Mouse (Mus musculus) layer of hippocampus, postnatal 36 days (tissue): ENCODE results near the gene Cacna1d. TPM values are rescaled to one million over a fixed set of nuclear protein-coding genes. Genes with fewer than 3 reads are reported as not detected.

Experiments used
- DNase-seq, 2 experiments: peaks; one replicate each; pipeline ENCODE4 v3.0.0; 2022
- total RNA-seq, 2 experiments: library from RNA; stranded (reverse); gene quantifications; 2 replicates each; pipeline ENCODE4 v1.2.3; 2021

The Cacna1d gene
- total RNA-seq, 2 experiments from 2014 or later, result 41.8 to 60.0 TPM

DNA sequence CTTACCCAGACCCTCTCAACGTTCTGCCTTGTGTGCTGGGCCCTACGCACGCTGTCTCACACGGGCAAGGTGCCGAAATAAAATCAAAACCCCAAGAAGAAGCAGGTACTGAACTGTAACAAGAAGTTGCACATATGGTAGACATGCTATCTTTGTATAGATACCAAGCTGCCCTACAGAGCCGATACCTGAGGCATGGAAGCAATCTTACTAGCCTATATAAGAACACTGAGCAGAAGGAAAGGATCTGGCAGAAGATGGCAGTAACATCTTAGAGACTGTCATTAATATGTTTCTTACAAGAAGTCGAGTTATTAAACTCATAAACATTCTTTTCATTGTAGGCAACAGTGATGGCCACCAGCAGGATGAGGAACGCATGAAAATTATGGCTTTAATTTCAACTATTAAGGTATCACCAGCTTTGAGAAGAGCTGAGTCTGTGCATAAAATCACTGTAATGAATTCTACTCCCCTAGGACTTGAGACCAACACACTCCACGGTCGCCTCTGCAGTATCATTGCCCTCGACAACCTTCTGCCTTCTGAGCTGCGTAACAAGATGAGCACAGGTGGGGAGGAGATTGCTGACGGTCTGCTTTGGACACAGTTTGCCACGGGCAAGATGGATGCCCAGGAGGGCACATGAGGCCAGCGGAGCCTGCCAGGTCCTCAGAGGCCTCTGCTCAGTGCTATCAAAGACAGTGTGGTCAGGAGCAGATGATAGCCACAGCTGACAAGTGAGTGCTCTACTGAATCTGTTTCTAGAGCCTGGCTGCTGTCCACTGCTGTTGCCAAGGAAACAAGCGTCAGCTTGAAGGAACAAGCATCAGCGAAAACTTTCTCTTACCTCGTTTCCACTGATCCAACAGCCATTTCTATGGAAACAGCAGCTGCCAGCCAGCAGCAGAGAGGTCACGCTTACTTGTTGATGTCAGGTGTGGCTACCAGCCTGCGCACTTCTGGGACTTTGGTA is 327.2 kb downstream of the Cacna1d start:
- DNase-seq, result peak; percentile 51 to 67

DNA sequence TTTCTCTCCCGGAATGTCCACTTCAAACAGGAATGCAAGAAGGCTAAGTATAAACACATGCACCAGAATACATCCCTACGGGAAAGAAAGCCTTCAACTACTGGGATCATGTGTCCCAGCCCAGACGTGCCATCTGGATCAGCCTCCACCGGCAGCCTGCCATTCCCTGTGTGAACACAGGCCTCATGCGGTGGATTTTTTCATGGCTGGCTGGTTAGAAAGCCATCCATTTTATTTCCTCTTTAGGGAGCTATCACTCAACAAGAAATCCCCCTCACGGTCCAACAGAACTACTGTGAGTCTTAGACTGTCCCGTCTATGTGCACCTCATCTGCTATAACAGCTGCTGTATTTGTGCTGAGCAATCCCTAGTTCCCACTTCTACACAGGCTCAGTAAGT is 343.5 kb downstream of the Cacna1d start:
- peak; percentile 65 to 66 for DNase-seq

GRCm38 (mm10) chr14:30138379-30138964 is 352.8 kb downstream of the Cacna1d start:
- no peak for DNase-seq

DNA sequence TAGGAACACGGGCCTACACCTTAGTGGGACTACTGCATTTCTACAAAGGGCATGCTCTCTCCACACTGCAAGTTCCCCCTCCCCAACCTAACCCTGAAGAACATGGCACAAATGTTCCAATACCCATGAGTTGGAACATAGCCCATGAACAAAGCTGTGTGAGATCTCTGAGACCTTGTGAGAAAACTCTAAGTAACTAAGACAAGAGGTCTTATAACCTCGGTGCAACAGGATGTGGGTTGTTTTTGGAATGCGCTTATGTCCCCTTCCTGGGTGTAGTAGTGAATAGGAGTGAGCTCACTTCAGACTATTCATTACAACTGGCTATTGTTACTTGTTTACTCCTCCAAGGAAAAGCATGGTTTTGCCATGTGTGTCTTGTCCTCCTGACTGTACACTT is 353.3 kb downstream of the Cacna1d start:
- no peak for DNase-seq

DNA sequence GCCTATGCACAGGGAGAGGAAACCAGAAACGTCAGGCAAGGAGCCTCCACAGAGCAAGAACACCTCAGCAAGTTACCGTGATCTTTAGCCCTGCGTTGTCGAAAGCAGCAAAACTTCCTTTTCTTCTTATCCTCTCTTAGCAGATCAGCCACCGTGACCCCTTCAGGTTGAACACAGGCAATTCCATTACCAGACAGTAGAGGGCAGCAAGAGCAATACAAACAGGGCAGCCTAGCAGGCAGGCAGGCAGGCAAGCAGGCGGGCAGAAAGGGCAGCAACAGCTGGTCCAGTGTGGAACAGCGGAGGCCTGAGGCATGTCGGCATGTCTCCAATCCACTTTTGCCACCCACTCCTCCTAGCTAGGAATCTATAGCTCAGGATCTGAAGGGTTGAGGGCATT is 354.3 kb downstream of the Cacna1d start:
- DNase-seq, result peak; percentile 75 to 82

GRCm38 (mm10) chr14:30135351-30135750 is 355.9 kb downstream of the Cacna1d start:
- no peak for DNase-seq

- DNase-seq, result no peak
Observed at GRCm38 (mm10) chr14:30133684-30134083, 357.6 kb downstream of the Cacna1d start.

GRCm38 (mm10) chr14:30131256-30131655 is 360.0 kb downstream of the Cacna1d start:
- no peak for DNase-seq

GRCm38 (mm10) chr14:30130092-30130491 is 361.2 kb downstream of the Cacna1d start:
- DNase-seq, result no peak

DNA sequence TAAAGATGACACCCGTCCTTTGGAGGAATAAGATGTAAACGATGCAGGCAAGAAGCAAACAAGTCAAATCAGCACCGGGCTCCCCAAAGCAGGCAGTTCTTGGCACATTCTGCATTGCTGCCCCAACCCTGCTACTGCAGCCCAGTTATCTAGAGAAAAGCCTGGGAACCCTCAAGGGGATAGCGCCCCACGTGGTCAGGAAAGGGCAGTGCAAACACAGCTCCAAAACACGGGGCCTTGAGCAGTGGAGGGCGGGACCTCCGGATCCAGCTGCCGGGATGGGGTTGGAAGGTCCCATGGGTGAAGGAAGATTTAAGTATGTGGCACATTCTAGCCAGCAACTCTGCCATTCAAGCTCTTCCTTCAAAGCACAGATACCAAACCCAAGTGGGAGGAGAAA is 361.9 kb downstream of the Cacna1d start:
- peak in 1 of 2 experiments; percentile 18 for DNase-seq

- peak in 1 of 2 experiments; percentile 11 for DNase-seq
Observed at GRCm38 (mm10) chr14:30124951-30125690, 366.1 kb downstream of the Cacna1d start.

- no peak for DNase-seq
Observed at GRCm38 (mm10) chr14:30120023-30120422, 371.2 kb downstream of the Cacna1d start.

GRCm38 (mm10) chr14:30113392-30114108 is 377.7 kb downstream of the Cacna1d start:
- no peak for DNase-seq

DNA sequence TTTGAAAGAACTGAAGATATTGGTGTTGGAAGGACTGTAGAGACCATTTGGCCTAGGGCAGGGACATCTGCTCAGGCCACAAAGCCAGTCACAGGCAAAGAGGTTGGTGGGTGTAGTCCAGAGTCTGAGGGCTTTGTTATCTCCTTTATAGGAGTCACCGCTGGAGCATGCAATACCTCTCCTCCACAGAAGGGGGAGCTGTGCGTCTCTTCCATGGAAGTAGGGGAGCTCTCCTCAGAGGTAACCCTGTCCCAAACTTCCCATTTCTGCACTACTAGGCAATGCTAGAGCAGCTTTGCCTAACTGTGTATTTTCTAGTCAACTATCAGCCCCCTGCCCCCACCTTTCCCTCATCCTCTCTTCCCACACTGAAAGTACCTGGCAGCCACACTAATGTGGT is 382.2 kb downstream of the Cacna1d start:
- DNase-seq, result no peak

DNA sequence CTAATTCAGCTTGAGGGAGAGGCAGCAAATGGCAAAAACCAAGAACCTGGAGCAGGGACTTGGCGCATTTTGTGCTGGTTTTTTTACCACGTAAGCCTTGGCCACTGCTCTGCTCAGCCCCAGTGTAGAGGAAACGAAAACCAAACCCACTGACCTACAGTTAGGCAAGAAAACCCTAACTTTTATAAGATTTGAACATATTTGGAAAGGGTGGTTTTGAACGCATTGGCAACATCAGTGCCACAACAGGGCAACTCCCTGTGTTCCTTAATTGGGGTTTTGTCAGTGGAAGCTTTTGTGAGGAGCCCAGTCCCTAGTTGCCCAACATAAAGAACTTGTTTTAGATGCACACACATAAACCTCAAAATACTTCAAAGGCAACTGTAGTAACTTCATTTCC is 384.7 kb downstream of the Cacna1d start:
- DNase-seq, result no peak

DNA sequence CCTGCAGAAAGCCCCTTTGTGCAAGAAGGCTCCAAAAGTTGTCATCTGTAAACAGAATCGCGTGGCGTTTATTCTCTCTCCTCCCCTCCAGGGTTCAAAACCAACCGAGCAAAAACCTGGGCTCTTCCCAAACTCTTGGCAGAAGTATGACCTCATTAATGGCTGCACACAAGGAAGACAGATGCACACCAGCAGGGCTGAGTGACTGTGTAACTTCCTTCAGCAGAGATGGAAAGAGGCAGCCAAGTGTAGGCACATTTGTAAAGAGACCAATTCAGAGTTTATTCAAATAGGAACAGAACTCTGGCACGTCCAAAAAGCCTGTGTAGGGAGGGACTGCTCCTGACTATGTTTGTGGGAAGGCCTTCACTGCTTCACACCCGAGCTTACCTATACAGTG is 385.7 kb downstream of the Cacna1d start:
- peak; percentile 35 to 39 for DNase-seq

- no peak for DNase-seq
Observed at GRCm38 (mm10) chr14:30103946-30104536, 387.2 kb downstream of the Cacna1d start.

DNA sequence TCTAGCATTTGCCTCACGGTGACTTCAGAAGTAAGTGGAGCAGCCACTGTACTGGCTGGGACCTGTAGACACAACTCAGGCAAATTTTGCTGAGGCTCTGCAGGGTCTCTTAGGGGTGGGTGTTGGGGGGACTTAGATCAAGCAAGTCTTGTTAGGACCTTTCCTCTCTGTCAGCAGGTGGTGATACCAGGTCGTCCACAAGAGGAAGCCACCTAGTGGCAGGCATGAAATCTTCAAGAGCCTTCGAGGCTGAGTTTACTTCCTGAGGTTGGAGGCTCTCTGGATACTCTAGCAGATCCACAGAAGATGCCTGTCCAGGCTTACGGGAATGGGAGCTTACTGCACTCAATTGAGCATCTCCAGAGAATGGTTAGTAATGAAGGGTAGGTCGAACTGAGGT is 394.0 kb downstream of the Cacna1d start:
- no peak for DNase-seq

DNA sequence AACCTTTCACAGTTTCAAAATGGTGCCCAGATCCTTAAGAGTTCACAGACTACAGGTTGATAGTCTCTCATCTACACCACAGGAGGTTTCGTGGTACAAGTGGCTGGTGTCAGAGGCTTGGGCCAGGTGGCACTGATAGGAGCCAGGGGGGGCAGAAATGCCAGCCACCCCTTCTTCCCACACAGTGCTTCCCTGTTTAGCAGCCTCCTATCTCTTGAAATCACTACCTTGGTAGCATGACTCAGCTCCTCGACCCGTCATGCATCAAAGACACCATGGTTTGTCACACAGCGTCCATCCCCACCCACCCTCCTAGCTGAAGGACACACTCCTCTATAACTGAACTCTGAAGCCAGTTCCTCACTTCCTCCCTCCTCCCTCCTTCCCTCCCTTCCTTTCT is 398.8 kb downstream of the Cacna1d start:
- no peak for DNase-seq

GRCm38 (mm10) chr14:30092021-30092420 is 399.2 kb downstream of the Cacna1d start:
- DNase-seq, result no peak

GRCm38 (mm10) chr14:30079729-30080128 is 411.5 kb downstream of the Cacna1d start:
- DNase-seq, result no peak
